Mouse (Mus musculus) liver (tissue): ENCODE measurements around the gene Ldlrad3.

Source experiments
- DNase-seq: peaks from one replicate; pipeline ENCODE4 v3.0.0-alpha.2; 2020; ENCODE audit warnings: mixed read lengths

Gene Ldlrad3

DNA sequence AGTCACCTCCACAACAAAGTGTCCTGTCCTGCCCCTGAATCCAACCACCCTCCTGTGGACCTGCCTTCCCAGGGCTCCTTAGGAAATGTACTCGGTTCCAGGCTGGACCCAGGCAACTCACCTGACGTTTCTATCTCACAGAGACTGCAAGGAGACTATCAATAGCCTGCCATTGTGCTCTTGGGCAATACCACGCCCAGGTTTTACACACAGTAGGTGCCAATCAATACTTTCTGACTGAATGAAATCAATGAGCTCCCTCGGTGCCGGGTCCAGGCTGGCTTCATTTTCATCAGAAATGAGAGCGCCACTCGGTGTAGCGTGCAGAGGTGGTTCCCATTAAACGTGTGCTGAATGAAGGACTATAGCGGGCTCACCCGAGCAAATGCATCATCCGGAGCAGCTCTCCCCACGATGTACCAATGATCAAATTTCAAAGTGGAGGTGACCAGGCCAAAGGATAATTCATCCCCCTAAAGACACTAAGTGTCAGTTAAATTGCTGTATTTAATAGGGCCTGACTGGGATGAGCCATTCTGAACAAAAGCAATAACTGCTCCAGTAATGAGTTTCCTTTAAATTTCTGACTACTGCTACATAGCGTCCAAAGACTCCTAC is 43.4 kb downstream of the Ldlrad3 start:
- DNase-seq = no peak

GRCm38 (mm10) chr2:102142197-102142623 is 44.0 kb downstream of the Ldlrad3 start:
- DNase-seq = no peak

DNA sequence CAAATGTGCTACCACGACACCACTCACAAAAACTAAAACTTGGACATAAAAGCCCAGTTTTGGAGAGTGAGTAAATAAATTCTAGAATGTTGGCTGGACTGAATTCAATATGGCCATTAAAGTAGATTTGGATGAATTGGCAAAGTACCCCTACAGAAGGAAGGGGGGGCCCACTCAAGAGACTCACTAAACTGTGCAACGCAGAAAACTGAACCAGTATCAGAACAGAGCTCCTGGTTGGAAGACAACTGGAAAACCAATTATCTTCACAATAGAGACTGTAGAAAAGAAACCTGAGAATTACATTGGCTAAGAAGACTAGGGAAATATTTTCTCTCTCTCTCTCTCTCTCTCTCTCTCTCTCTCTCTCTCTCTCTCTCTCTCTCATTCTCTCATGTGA is 45.0 kb downstream of the Ldlrad3 start:
- no peak for DNase-seq

- no peak for DNase-seq
These were observed 48.3 kb downstream of the Ldlrad3 start for GRCm38 (mm10) chr2:102137922-102138321.

DNA sequence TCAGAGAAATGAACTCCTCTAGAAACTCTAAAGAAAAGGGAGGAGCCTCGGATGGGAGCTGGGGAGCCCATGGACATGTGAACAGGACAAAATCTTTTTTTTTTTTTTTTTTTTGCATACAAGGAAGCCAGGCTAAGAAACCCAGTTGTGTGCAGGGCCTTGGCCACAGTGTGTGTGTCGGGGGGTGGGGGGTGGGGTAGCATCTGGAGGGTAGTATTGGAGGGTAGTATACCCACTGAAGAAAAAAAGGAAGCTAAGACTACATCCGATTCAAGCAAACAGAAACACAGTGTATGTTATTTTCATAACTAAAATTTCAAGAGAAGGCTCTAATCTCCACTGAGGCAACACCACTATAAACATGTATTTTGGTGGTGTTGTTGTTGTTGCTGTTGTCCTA is 50.0 kb downstream of the Ldlrad3 start:
- DNase-seq = no peak

DNA sequence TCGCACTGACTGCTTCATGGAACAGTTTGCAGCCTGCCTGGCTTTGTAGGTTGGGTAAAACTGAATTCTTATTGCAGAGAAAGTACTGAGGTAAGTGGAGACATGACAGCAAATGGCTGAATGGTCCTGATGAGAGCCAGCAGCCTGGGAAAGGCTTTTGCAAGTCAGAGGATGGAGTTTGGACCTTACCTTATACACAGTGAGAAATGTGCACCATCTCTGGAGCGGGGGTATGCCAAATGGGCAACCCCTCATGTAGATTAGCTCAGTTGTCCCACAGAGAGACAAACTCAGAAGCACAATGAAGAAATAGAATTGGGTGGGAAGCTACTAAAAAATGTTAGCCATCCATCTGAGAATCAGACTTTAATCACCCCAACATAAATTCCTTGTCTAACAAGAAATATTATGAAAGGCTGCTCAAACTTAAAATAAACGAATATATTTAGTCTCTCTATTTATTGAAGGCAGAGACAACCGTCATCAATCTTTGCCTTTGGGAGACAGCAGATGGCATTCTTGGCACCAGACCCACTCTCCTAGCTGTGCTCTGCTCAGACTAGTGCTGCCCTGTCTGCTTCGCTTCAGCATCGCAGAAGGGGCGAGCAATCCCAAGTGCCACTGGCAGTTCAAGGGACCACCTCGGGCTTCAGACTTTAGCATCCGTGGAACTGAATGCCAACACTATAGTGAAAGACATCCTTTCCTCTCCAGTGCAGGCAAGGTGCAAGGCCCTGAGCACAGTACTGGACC is 51.5 kb downstream of the Ldlrad3 start:
- DNase-seq = no peak

DNA sequence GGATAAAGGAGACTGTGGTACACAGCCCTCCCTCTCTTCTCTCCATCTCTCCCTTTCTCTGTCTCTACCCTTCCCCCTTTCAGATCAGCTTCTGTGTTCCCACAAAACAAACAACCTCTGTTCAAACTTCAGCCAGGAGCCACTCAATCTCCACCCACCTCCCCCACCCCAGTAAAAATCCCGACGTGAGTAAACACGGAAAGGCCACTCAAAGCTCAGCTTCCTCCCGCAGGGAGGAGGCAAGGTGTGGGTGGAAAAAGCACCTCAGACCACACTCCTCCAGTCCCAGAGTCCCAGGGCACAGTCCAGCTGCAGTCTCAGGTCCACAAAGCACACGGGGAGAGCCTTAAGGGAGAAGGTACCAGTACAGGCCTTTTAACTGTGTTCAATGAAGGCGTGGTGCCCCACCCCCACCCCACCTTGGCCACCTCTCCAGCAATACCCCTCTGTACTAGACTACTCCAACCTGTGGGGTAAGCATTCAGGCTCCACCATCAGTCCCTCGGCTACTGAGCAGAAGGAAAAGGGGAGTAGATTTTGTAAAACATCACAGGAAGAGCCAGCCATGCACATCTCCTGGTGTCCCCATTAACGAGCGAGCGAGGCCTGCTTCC is 53.1 kb downstream of the Ldlrad3 start:
- peak; percentile 37 for DNase-seq

GRCm38 (mm10) chr2:102130198-102130845 is 55.9 kb downstream of the Ldlrad3 start:
- DNase-seq = no peak

- no peak for DNase-seq
These were observed 57.0 kb downstream of the Ldlrad3 start for GRCm38 (mm10) chr2:102129235-102129634.

DNA sequence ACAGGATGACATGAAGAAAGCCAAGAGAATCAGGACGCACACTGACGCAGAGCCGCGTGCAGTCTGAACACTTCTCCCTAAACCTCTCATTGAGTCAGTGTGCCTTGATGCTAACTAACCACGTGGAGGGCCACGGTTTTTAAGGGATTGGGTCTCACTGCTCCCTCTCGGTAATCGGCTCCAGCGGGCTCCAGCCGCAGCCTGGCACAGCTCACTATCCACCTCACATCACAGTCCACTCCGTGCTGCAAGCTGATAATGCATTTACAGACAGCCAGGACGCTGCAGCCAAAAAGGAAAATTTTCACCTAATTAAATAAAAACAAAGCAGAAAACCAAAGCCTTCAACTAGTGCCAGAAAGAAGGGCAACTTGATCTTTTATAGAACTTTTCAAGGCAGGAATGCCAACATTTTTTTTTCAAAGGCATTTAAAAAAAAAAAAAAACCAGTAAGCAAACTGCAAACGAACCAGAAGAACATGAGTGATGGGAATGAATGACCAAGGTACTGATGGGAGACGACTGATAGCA is 57.6 kb downstream of the Ldlrad3 start:
- no peak for DNase-seq

- DNase-seq = no peak
These were observed 58.3 kb downstream of the Ldlrad3 start for GRCm38 (mm10) chr2:102127791-102128387.

DNA sequence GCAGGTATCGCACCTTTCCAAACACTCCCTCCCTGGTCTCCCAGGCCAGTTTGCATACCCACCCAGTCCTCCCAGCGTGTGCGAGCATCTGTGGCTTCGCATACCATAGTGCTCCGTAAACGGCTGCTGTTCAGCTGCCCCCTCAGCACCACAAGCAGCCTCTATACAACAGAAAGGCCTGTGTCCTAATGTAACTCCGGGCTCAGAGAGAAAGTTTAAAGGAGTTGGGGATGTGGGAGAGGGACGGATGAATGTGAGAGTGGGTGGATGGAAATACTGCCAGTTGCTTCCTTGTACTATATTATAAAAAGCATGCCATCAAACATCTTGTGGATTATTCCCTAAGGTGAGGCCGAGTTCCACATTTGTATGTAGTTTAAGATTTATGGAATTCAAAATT is 59.0 kb downstream of the Ldlrad3 start:
- DNase-seq = no peak

GRCm38 (mm10) chr2:102126076-102126475 is 60.1 kb downstream of the Ldlrad3 start:
- no peak for DNase-seq

- DNase-seq = no peak
These were observed 61.1 kb downstream of the Ldlrad3 start for GRCm38 (mm10) chr2:102125042-102125441.

DNA sequence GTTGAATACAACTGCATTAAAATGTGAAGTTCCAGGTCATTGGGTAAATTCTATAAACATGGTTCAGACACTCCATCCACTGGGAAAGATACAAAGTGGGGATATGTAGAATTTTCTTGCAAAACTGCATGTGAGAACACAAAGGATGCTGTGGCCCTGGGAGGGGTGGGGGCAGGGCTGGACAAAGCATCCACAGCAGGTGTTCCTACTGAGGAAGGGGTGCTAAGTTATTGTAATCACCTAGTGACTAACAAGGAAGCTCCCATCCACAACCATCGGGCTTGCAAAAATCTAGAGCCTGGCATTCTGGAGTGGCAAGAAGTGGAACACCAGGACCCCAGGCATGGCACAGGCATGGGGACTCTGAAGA is 64.1 kb downstream of the Ldlrad3 start:
- no peak for DNase-seq

DNA sequence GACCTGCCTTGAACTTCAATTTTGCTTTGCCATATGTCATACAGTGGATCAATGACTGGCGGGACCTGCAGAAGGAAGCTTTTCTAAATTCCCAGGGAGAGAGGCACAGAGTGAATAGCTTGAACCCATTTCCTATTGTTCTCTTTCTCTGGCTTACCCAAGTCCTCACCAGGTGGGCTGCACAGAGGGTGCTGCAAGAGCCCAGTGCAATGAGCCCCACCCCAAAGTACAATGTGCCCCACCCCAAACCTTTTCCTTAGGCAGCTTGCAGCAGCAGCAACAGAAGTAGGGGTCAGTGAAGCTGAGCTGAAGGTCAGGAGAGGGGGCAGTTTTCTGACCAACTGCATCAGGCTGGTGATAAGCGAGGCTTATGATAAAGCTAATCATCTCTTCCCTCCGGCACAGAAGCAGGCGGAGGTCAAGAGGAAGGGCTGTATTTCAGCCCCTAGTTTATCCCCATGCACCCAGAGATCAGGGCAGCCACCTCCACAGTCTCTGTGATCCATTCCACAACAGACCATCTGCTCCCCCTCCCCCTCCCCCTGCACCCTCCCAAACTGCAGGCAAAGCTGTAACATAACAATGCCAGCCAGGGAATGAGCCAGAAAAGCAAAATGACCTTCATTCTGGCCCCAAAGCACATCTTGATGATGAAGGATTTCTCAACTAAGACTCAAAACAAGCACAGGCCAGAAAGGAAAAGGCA is 64.6 kb downstream of the Ldlrad3 start:
- no peak for DNase-seq

DNA sequence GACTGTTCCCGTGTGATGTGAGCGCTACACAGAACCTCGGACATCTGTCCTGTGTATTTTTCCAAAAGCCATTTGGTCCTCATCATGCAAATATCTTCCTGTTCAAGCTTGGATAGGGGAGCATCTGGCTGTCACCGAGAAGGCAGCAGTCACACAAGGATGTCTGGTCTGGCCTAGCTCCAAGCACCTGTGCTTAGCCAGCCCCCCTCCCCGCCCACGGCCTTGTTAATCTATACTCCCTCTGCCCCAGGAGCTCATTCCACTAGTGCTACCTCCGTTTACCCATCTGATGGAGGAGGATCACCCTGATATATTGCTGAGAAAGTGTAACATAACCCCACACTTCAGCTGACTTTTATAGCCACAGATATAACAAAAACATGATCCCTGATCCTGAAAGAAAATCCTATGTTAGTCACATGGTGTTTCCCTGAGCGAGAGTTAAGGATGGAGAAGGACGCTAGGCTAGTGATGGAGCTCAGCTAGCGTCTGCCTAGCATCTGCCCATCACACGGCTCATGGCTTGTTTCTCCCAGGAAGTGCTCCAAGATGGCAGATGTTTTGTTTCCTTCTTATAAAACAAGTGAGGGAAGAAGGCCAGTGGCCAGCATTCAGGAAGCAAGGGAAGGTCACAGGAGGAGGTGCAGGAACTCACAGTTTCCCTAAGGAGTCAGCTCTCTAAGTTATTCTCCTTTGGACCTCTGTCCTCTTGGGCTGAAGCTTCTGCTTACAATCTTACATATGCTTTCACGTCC is 66.3 kb downstream of the Ldlrad3 start:
- DNase-seq = no peak

GRCm38 (mm10) chr2:102118988-102119460 is 67.2 kb downstream of the Ldlrad3 start:
- no peak for DNase-seq

DNA sequence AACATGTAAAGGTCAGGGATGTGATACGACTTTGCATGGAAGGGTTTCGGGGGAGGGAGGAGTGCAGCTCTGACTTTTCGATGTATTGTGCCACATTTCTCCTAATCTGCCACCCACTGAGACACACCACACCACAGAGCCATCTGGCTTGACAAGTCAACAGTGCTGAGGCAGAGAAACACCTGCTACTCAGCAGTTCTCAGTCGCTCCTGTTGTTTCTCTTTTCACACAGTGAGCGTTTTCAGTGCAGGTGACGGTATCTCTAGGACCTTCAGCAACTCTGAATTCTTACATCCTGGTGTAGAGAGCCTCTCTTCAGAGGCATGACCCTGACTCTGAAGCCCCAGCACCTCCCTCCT is 68.8 kb downstream of the Ldlrad3 start:
- no peak for DNase-seq

- DNase-seq = no peak
These were observed 69.4 kb downstream of the Ldlrad3 start for GRCm38 (mm10) chr2:102116521-102117401.
